Mouse (Mus musculus) lung, adult 2 months (tissue): ENCODE measurements around the gene Krt32. TPM values are rescaled to one million over a fixed set of nuclear protein-coding genes. Genes with fewer than 3 reads are reported as not detected.

Experiments
- DNase-seq: peaks from one replicate; pipeline ENCODE4 v3.0.0; 2022
- H3K4me1 ChIP-seq: fragments of 200-500 bp; 2 replicates; pipeline ENCODE4 v1.6.1; 2011; ENCODE audit warnings: low read length; ENCODE audit not compliant: control insufficient read depth, insufficient read depth
- H3K4me3 ChIP-seq: fragments of 200-500 bp; replicated peaks from 2 replicates; pipeline ENCODE3; 2011; ENCODE audit warnings: low read depth, mild to moderate bottlenecking, control low read depth, low read length; ENCODE audit errors: extremely low read depth
- CTCF ChIP-seq: fragments of 200-500 bp; IDR thresholded peaks from 2 replicates; pipeline ENCODE4 v1.5.1; 2011; ENCODE audit warnings: mild to moderate bottlenecking, low read length, control low read depth; ENCODE audit not compliant: insufficient read depth
- POLR2A ChIP-seq: fragments of 200-500 bp; IDR thresholded peaks from 2 replicates; pipeline ENCODE4 v1.6.1; 2011; ENCODE audit warnings: low read depth, mild to moderate bottlenecking, control low read depth, low read length, borderline replicate concordance; ENCODE audit errors: extremely low read depth
- WGBS: fragments of 180-500 bp; shearing (Covaris S2); methylation state at CpG from one replicate; pipeline ENCODE4 v1.1.7; 2018; 5-methylcytosine and 5-hydroxymethylcytosine counted together
- polyA plus RNA-seq: library from polyadenylated mRNA; depleted of rRNA; stranded (reverse); fragments of >200 nt; gene quantifications from 2 replicates; pipeline ENCODE4 v1.2.3, GENCODE M21; 2012

Krt32 gene
- polyA plus RNA-seq, 1 experiment: 26.6 TPM

- Histone ChIP-seq H3K4me1 (no peaks in the 10 kb centered on the region), H3K4me3 (no peak overlapping the region)
- no peak for DNase-seq
- 54% methylated on average over 15 of the region's 15 CpGs for WGBS
- TF ChIP-seq CTCF: no peak
These were observed 14.8 kb upstream of the Krt32 start for GRCm38 (mm10) chr11:100102693-100103429.

GRCm38 (mm10) chr11:100100391-100100790 is 12.4 kb upstream of the Krt32 start:
- 74% methylated on average over 4 of the region's 4 CpGs for WGBS
- H3K4me1 ChIP-seq: no peaks in the 10 kb centered on the region
- no peak overlapping the region for H3K4me3 ChIP-seq
- no peak for TF ChIP-seq POLR2A
- no peak for TF ChIP-seq CTCF
- no peak for DNase-seq

- WGBS: 59% methylated on average over 9 of the region's 9 CpGs
- TF ChIP-seq CTCF (no peak), POLR2A (no peak)
- Histone ChIP-seq H3K4me1 (no peaks in the 10 kb centered on the region), H3K4me3 (no peak overlapping the region)
- DNase-seq: no peak
These were observed 9.8 kb upstream of the Krt32 start for GRCm38 (mm10) chr11:100097819-100098218.

- no peak for TF ChIP-seq POLR2A
- TF ChIP-seq CTCF: no peak
These were observed 8.1 kb upstream of the Krt32 start, which contains the start of gene Krt35 for GRCm38 (mm10) chr11:100096141-100096540. Gene Krt35, minus strand, starts transcription at chr11:100096241.

GRCm38 (mm10) chr11:100088378-100089025 is 476 bp upstream of the Krt32 start:
- 61% methylated on average over 7 of the region's 7 CpGs for WGBS

More at GRCm38 (mm10) chr11:100096141-100096540, 8.1 kb upstream of the Krt32 start, which contains the start of gene Krt35:
- Histone ChIP-seq H3K4me1 (no peaks in the 10 kb centered on the region), H3K4me3 (no peak within 1 kb of the TSS)
- DNase-seq: no peak
- WGBS: 87% methylated on average over 9 of the region's 9 CpGs

GRCm38 (mm10) chr11:100073873-100074272 is 14.2 kb downstream of the Krt32 start:
- H3K4me1 ChIP-seq: no peaks in the 10 kb centered on the region
- no peak for DNase-seq
- 50% methylated on average over 1 of the region's 1 CpGs for WGBS
- TF ChIP-seq POLR2A (no peak), CTCF (no peak)
- no peak overlapping the region for H3K4me3 ChIP-seq

More at GRCm38 (mm10) chr11:100088378-100089025, 476 bp upstream of the Krt32 start:
- TF ChIP-seq POLR2A (no peak), CTCF (no peak)
- Histone ChIP-seq H3K4me1 (no peaks in the 10 kb centered on the region), H3K4me3 (no peak overlapping the region)
- no peak for DNase-seq

- DNase-seq: peak; percentile 26
- no peak overlapping the region for H3K4me3 ChIP-seq
- 53% methylated on average over 17 of the region's 17 CpGs for WGBS
- H3K4me1 ChIP-seq: no peaks in the 10 kb centered on the region
- TF ChIP-seq POLR2A (no peak), CTCF (no peak)
These were observed 20.6 kb downstream of the Krt32 start for GRCm38 (mm10) chr11:100067293-100068036.

GRCm38 (mm10) chr11:100066236-100067010 is 21.6 kb downstream of the Krt32 start:
- DNase-seq: no peak
- TF ChIP-seq CTCF (no peak), POLR2A (no peak)
- 53% methylated on average over 12 of the region's 12 CpGs for WGBS
- no peaks in the 10 kb centered on the region for H3K4me1 ChIP-seq
- no peak overlapping the region for H3K4me3 ChIP-seq

GRCm38 (mm10) chr11:100058875-100059274 is 29.2 kb downstream of the Krt32 start:
- 75% methylated on average over 8 of the region's 8 CpGs for WGBS
- Histone ChIP-seq H3K4me3 (no peak overlapping the region), H3K4me1 (no peaks in the 10 kb centered on the region)
- TF ChIP-seq CTCF (no peak), POLR2A (no peak)
- no peak for DNase-seq
